Mouse (Mus musculus) regulatory T cell (primary cell): ENCODE data around the gene Dgkg.

ENCODE experiments used
- in situ Hi-C: fragments of 300-600 bp; cut with MboI, MseI; formaldehyde crosslinking; loops from one replicate; pipeline ENCODE4 v1.15.1; 2025; ENCODE audit warnings: high pct_unique_total_duplicates

The Dgkg gene

DNA sequence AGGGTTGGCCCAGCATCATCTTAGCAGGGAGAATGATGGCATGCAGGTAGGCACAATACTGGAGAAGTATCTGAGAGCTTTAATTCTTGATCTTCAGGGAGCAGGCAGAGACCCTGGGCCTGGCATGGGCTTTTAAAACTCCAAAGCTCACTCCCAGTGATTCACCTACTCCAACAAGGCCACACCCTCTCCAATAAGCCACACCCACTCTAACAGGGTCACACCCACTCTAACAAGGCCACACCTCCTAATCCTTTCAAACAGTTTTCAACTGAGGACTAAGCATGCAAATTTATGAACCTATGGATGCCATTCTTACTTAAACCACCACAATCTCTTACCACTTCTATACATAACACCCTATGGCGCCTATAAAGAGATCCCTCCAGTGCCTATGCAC, 11.8 kb downstream of the Dgkg start:
- in situ Hi-C loops, result no loop called here

DNA sequence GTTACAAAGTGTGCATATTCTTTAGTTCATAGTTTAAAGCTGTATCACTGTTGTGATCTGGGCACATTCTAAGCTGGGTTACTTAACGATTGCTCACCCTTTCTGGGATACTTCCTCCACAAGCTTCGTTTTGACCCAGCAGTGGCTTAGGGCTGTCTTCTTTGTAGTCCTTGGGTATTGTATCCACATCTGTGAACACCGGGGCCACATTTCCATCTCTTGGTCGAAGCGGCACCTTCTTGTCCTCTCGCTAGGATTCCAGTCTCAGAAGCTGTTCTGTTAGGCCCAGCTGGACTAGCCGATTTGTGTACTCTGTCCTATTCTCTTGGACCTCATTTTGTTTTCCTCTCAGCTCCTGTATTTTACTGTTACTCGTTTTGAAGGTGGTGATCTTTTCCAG, 13.6 kb downstream of the Dgkg start:
- in situ Hi-C loops, result loop anchor here (5.0 kb wide), 1 partner anchor 49 kb away; no protein-coding TSS in a partner anchor

DNA sequence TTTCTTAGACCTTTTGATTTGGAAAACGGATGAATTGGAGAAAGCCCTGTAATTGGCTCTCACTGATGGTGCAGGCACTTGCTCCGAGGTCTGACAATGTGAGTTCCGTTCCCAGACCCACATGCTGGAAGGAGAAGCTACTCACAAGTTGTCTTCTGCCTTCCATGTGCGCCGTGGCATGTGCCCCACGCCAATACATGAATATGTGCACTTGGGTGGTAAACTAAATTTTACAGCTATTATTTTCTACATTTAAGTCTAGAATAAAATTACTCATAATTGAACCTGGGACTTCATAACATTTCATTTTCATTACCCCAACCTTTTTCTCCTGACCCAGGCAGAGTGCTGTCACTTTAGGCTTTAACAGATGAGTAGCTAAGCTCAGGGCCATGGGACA, 14.1 kb downstream of the Dgkg start:
- in situ Hi-C loops, result loop anchor here (5.0 kb wide), 1 partner anchor 49 kb away; no protein-coding TSS in a partner anchor

DNA sequence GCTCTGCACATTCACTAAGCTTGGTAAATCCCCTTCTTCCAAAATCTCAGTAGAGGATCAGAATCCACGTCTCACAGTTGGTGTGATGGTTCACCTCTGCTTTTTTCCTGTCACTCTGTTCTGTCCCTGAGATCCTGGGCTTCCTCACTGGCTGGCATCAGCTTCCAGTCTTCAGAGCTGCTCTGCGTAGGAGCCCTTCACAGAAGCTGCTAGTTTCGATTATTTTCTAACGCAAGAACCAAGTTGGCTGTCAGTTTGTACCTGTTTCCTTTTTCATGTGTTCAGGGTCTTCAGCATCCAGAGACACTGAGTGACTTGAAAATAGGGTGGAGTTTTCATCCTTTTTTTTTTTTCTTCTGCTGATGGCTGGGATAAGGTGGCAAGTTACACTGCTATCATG, 15.0 kb downstream of the Dgkg start:
- in situ Hi-C loops, result loop anchor here (5.0 kb wide), 1 partner anchor 50 kb away; no protein-coding TSS in a partner anchor

DNA sequence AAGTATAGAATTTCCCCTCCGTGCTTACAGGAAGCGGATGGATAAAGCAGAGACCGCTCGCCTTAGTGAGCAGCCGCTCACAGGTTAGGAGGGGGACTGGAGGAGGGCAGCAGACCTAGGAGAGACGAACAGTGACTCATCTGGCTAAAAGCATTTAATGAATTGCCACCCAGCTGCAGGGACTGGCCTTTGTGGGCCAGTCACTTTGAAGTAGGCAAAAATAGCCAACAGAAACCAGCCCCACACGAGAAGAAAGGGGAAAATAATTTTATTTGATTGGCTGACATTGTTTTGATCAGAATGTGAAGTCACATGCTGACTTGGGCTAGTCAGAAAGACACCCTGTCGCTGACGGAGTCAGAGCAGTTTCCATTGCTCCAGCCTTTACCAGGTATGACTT, 15.4 kb downstream of the Dgkg start:
- in situ Hi-C loops, result loop anchor here (5.0 kb wide), 1 partner anchor 51 kb away; no protein-coding TSS in a partner anchor

DNA sequence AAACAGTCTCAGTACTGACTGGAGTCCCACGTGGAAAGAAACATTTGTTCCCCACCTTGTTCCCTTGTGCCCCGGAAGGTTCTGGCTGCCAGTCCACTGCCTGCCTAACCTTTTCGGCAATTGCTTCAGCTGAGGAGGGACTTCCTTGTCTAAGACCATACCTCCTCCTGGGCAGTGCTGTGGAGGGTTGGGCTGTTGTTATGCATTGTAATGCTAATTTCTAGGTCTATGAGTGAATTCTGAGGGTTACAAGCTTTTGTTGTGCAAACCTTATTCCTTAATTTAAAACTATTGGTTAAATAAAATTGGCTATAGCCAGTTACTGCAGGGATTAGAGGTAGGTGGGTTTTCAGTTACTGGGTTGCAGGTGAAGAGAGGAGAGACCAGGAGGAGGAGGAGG, 19.7 kb downstream of the Dgkg start:
- in situ Hi-C loops, result no loop called here

DNA sequence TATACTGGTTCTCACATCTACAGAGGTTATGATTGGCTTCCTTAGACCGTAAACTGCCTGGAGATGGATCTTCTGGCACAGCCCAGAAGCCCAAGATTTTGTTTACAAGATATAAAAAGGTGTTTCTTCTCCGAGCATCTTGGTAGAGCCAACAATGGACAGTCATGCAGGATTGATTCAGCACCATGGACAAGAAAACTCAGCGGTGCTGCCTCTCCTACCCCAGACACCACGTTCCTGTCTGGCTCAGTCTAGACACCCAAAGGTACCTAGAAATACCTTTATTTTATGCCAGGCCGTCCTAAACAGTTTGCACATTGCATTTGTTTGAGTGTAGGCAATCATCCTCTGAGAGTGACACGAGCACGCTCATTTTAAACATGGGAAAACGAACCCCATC, 21.3 kb downstream of the Dgkg start:
- in situ Hi-C loops, result no loop called here

DNA sequence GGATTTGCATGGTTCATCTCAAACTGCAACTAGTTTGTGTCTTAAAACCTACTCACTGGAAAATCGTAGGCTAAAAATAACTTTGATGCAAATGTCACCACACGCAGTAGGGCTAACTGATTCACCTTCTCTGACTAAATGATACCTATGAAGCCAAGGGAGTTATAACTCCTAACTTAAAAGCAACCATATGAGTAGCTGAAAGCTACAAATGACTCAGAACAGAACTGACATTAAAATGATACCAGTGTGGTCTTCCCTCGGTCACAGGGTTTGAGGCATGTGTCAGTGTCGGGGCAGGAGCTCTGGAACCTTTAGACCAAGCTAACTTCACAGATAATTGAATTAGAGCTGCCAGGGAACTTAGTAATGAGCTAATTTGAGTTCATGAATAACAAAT, 24.0 kb downstream of the Dgkg start:
- in situ Hi-C loops, result no loop called here

DNA sequence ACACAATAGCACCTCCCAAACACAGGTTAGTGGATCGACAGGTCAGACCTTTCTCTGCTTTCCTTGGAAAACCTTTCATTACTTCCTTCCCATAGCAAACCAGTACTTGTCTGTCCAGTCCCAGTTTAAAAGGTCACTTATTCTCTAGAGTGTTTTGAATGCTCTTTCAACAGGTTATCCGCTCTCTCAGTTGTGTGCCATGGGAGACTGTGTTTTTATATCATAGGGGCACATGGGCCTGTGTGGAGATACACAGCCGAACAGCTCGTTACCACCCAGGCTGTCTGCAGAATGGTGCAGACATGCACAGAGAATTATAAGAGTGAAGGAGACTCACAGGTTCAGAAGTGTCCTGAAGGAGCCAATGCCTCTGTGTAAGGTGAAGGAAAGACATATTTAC, 26.7 kb downstream of the Dgkg start:
- in situ Hi-C loops, result no loop called here

DNA sequence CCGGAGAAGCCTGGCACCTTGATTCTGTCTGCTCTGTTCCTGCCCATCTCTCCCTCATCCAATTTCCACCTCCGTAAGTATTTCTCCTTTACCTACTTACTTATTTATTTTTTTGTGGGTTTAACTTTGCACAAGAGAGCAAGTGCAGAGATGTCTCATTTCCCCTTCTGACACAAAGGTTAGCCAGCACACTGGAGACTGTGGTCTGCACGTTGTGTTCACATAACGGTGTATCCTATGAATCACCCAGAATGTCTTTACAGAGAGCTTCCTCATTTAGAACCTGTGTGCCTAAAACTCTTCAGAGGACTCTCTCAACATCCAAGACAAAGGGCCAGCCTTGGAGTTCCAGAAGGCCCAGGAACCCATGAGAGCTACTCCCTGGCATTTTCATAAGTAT, 27.1 kb downstream of the Dgkg start:
- in situ Hi-C loops, result no loop called here

DNA sequence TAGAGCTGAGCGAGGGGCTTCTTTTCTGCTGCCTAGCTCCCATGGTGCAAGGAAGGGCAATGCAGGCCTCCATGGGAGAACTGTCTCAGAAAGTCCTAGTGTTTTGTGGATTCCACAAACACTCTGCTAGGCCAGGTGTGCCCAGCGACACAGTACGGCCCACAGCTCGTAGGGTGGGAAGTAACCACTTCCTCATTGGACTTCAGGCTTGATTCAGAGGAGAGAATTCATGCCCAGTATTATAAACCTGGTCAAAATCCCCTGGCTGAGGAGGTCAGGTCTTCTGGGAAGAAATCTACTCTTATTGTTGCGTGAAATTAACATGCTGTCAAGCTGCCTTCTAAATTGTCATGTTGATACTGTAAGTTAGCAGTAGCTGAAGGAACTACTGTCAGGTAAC, 31.0 kb downstream of the Dgkg start:
- in situ Hi-C loops, result no loop called here

DNA sequence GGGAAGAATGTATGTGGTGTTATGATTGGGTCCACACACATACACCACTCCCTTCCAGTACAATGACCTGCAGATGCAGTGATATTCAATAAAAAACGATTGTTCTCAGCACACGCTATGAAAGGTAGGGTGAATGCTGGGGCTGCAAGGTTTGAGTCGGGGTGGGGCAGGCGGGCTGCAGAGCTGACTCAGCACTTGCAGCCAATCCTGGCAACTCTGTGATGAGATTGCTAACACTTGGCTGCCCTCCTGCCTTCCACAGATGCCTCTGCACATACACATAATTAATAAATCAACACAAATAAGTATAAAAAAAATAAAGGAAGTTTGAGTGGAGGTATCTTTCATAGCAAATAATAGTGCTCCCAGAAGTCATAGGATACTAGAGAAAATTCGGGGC, 31.6 kb downstream of the Dgkg start:
- in situ Hi-C loops, result no loop called here

DNA sequence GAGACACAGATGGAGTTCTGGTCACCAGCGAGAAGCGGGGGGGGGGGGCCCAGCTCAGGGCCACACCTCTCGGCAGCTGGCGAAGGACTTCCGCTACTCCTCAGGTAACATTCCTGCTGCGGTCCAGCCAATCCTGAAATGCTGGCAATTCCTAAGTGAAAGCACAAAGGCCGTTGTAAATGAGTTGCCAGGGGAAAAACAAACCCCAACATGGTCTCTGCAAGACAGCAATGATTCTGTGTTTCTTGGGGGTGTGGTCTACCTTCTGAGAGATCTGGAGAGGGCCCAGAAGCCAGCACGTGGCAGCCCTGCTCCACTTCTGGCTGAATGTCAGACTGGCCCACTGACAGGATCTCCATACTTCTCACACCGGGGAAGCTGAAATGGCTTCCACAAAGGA, 34.7 kb downstream of the Dgkg start:
- in situ Hi-C loops, result no loop called here

DNA sequence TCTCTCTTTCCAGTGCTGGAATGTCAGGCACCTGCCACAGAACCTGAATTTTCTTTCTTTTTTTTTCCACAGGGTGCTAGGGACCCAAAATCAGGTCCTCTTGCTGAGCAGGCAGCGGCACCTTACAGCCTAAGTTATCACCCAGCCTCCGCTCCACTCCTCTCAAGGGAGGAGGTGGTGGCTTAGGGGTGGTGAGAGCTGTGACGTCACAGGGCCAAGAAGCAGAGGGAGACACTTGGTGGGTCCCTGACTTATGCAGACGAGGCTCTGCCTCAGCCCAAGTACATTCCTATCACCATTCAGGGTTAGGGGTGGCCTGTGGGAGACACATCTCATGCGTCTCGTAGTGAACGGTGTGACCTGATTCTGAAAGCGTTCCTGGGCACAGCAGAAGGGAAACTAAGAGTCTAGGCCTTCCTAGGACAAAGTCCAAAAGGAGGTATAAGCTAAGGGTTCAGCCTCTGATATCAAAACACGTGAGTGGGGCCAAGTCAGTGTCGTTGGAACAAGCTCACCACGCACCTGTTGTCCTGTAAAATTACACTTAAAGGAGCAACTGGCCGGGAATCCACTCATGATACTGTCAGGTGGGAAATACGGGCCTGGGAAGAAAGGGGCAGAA, 35.6 kb downstream of the Dgkg start:
- in situ Hi-C loops, result no loop called here

DNA sequence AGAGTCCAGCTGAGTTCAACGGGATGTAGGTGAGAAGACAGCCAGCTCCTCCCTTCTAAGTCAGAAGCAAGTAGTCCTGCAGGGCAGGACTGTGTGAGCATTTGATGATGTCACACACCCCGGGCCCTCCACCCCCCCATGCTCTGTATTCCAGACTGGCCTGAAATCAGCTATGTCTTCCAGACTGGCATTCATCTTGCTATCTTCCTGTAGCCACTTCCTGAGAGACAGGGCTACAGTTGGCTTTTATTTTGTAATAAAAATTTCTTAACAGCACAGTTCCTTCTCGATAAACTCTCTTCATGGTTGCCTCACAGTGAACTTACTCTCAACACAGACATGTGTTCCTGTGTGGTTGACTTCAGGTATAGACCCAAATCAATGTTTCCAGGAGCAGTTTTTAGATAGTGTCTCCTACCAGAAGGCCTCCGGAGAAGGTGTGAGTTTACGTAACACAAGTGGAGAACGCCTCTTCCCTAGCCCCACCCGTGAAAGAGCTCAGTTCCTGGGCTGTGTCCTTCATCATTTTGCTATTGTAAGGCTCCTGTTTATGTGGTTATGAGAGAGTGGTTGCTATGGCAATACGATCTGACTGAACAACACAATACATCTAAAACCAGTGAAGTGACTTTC, 38.5 kb downstream of the Dgkg start:
- in situ Hi-C loops, result no loop called here

DNA sequence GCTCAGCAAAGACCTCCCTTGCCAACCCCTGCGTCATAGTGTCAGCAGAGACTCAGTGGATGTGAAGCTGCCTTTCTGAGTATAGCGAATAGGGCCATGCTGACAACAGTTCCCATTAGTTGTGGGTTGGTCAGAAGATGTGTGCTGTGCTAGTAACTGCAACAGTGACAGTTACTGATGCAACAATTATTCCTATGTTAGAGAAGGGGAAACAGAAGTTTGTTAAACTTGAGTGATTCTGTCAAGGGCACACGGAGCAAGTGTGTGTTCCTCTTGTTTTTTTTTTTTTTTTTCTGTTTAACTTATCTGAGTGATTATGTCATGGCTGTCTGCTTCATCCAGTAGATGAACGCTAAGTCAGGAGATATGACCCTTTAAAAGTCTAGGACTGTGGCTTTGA, 41.2 kb downstream of the Dgkg start:
- in situ Hi-C loops, result no loop called here

DNA sequence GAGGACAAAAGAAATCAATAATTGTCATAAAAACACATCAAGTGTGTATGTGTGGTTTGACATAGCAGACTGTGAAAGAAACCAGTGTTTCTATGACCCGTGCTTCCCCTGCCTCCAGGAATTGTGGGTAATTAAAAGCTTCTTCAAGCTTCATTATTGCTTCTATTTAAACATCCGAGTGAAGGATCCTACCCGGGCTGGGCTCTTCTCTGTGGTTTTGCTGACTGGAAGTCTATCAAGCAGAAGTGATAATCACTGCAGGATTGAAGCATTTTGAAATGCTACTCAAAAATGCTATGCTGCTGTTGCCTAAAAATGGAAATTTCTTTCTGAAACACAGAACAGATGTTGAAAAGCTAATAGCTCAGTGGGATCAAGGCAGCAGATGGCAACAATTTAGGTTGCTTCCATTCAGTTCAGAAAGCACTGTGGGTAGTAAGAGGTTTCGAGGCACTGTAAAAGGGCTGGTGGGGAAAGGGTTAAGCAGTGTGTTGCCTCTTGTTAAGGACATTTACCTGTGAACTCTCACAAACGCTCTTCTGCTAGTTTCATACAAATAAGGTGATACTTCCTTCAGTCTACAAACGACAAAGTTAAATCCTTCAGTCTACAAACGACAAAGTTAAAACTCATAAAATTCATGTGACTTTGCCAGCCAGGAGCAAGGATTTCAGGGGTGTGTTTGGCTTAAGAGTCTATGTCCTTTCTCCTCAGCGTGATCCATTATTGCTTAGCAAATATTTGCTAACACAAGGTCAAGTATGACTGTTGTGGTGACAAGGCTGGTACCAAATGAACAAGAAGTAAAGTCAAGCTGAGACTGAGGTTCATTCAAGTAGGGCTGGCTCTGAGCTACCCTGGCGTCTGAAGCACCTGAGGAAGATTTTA, 43.6 kb downstream of the Dgkg start:
- in situ Hi-C loops, result no loop called here

DNA sequence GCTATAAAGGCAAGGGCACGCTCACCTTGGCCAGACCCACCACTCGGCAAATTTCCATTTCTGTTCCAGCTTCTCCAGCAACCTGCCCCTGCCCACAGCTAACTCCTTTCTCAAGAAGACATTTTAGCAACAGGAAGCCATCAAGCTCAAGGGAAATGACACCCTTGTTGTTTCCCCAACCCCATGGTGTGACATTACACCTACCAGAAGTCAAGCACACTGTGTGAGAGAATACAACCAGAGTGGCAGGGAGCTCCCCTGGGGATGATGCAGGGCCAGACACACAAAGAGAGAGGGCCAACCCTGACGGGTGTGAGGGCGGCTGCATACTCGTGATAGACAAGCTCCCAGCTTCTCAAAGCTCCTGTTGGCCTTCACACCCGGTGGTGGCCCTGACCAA, 49.0 kb downstream of the Dgkg start:
- in situ Hi-C loops, result no loop called here

DNA sequence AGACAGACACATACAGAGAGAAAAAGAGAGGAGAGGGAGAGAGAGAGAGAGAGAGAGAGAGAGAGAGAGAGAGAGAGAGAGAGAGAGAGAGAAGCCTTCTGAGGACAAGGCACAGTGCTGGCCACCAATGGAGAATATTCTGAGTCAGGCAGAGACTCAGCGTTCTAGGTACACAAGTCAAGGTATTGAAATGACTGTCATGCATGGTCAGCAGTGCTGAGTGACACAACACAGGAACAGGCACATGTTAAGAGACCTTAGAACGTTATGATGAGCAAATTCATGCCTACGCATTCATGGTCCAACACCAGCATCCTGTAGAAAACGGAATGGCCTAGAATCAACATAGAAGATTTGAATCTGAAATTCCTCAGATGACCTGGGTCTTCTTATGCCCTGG, 50.0 kb downstream of the Dgkg start:
- in situ Hi-C loops, result no loop called here

DNA sequence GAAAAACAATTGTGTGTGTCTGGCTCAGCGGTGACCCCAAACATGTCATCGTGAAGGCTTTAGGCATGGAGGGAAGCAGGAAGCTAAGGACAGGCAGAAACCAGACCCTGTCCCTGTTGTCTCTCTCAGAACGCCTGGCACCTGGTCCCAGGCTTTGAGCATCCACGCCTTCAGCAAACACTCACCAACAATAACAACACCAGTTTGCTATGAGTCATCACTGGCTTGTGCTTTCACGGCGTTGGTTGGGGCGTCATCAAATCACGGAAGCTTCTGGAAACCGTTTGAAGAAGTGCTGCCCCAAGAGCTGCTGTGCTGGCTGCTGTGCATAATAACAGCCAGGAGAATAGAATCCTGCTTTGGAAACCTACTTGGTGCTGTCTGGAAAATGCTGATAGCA, 54.6 kb downstream of the Dgkg start:
- in situ Hi-C loops, result no loop called here

DNA sequence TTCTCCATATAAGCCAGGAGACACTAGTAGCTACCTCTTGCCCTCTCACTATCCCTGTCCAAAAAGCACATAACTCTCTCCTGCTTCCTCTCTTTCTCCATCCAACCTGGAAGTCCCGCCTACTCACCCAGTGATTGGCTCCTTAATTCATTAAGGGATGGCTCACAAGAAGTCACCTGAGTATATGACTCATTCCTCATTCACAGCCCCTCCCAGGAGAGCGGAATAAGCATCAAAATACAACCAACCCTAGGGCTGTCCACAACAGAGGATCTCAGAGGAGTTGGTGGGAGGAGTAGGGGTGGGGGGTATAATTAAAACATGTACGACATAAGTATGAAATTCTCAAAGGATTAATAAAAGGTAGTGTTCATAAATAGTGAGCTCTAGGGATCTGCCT, 55.3 kb downstream of the Dgkg start:
- in situ Hi-C loops, result no loop called here

DNA sequence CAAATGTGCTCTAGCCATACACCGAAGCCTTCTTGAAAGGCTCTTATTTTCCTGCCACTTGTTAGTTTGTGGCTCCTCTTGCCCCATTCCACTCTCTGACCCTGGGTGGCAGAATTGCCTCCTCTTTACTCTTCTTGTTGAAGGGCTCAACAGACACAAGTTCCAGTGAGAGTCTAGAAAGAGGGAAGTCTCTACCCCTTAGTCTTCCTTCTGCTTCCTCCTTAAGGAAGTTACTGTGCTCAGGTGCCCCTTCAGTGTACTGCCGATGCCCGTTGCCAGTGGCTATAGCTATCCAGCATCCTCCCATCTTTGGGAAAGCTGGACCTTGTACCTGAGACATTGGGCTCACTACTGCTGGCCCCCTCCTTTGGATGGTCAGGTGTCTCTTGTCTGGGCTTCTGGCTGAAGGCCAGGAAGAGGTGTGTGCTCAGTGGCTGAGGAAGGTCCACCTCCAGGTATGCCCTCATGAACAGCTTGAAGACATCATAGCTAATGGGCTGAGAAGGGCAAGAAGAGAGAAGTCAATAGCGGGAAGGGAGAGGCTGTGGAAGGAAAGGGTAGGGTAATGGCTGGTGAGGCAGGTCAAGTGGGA, 56.8 kb downstream of the Dgkg start:
- in situ Hi-C loops, result no loop called here
